Mouse (Mus musculus): ENCODE data around the gene Supt4a. TPM values are rescaled to one million over a fixed set of nuclear protein-coding genes. Genes with fewer than 3 reads are reported as not detected.

The Supt4a gene
- polyA plus RNA-seq, 1 experiment from 2014 or later: 111 TPM

DNA sequence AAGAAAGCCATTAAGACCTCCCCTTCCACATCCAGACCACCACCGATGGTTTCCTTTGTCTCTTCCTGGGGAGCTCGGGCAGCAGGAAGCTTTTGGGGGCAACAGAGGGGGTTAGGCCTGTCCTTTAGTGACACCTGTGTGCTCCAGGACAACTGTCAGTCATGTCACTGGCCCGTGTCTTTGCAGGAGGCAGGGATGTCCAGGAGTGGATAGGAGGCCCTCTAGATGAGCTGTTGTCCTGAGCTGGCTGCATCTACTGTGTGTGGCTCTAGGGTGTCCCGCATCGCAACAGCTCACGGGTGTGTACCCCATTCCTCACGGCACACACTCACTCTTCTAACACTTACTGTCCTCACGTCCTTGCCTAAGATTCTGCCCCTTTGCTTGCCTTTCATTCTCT, 15.9 kb downstream of the Supt4a start:
- Histone ChIP-seq H3K4me2 (ENCODE audit: low read depth, low read length) (no peak overlapping the region), H3K27ac (ENCODE audit: low read length) (no peak overlapping the region), H3K9me3 (ENCODE audit: control insufficient read depth, low read length) (no peaks in the 10 kb centered on the region), H3K36me3 (ENCODE audit: control insufficient read depth, insufficient read depth, low read length) (no peaks in the 10 kb centered on the region), H3K9ac (ENCODE audit: low read depth, low read length) (peak overlapping the region; percentile 5; the same call in 1 of the 2 replicates), H3K27me3 (replicated peaks; ENCODE audit: control insufficient read depth, insufficient read depth, low read length) (no peaks in the 10 kb centered on the region), H3K4me1 (ENCODE audit: control insufficient read depth, insufficient read depth, low read length) (0 out of 2 replicates have a peak, but pooled peaks cover 2% of the 10 kb centered on the region), H3K4me3 (ENCODE audit: low read length) (no peak overlapping the region)
- 85% methylated on average over 8 of the region's 8 CpGs for WGBS
- no peak for ATAC-seq

DNA sequence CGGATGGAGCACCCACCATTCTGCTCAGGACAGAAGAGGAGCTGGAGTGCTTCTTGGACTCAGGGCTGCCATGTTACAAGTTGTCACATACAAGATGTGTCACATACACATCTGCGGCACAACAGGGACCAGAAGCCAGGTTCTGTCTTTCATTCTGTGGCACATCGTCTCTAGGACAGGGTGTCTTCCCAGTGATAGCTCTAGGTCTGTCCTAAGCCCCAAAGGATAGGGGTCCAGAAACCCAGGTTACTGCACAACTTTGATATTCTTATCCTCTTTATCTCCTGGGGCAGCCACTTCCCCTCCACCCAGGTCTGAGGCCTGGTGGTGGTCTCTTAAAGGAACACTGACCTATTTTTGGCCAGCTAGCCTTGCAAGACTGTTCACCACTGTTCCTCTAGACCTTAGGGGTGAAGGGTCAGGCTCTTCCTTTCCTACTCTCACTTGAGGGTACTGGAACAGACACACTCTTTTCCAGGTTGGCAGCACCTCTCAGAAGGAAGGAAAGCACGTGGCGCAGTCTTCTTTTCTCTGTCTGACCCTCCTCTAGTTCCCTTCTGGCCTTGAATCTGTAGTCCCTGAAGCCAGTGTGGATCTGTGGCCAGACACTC, 16.6 kb downstream of the Supt4a start:
- ATAC-seq: no peak
- no peaks in the 10 kb centered on the region for H3K36me3 ChIP-seq (ENCODE audit: control insufficient read depth, insufficient read depth, low read length)
- H3K4me1 ChIP-seq (ENCODE audit: control insufficient read depth, insufficient read depth, low read length): 0 out of 2 replicates have a peak, but pooled peaks cover 2% of the 10 kb centered on the region
- no peak overlapping the region for H3K4me3 ChIP-seq (ENCODE audit: low read length)
- H3K4me2 ChIP-seq (ENCODE audit: low read depth, low read length): no peak overlapping the region
- WGBS: 85% methylated on average over 5 of the region's 5 CpGs
- 0 out of 2 replicates have a peak overlapping the region, but pooled peaks have one; percentile 5 for H3K9ac ChIP-seq (ENCODE audit: low read depth, low read length)
- no peaks in the 10 kb centered on the region for H3K27me3 ChIP-seq (replicated peaks; ENCODE audit: control insufficient read depth, insufficient read depth, low read length)
- H3K27ac ChIP-seq (ENCODE audit: low read length): no peak overlapping the region
- H3K9me3 ChIP-seq (ENCODE audit: control insufficient read depth, low read length): no peaks in the 10 kb centered on the region

- Histone ChIP-seq H3K9ac (ENCODE audit: low read depth, low read length) (no peak overlapping the region), H3K27me3 (replicated peaks; ENCODE audit: control insufficient read depth, insufficient read depth, low read length) (0 out of 2 replicates have a peak, but pooled peaks cover 3% of the 10 kb centered on the region), H3K4me1 (ENCODE audit: control insufficient read depth, insufficient read depth, low read length) (no peaks in the 10 kb centered on the region), H3K36me3 (ENCODE audit: control insufficient read depth, insufficient read depth, low read length) (no peaks in the 10 kb centered on the region), H3K4me3 (ENCODE audit: low read length) (no peak overlapping the region), H3K27ac (ENCODE audit: low read length) (no peak overlapping the region), H3K4me2 (ENCODE audit: low read depth, low read length) (no peak overlapping the region), H3K9me3 (ENCODE audit: control insufficient read depth, low read length) (no peaks in the 10 kb centered on the region)
- 83% methylated on average over 5 of the region's 5 CpGs for WGBS
- ATAC-seq: no peak
These were observed 17.3 kb downstream of the Supt4a start for GRCm38 (mm10) chr11:87754603-87755002.

GRCm38 (mm10) chr11:87755360-87756017, 18.1 kb downstream of the Supt4a start:
- H3K36me3 ChIP-seq (ENCODE audit: control insufficient read depth, insufficient read depth, low read length): no peaks in the 10 kb centered on the region
- H3K4me2 ChIP-seq (ENCODE audit: low read depth, low read length): no peak overlapping the region
- H3K4me1 ChIP-seq (ENCODE audit: control insufficient read depth, insufficient read depth, low read length): no peaks in the 10 kb centered on the region
- no peak overlapping the region; the same call in 1 of the 2 replicates for H3K4me3 ChIP-seq (ENCODE audit: low read length)
- H3K27me3 ChIP-seq (replicated peaks; ENCODE audit: control insufficient read depth, insufficient read depth, low read length): peaks cover 11% of the 10 kb centered on the region
- H3K9me3 ChIP-seq (ENCODE audit: control insufficient read depth, low read length): no peaks in the 10 kb centered on the region
- H3K9ac ChIP-seq (ENCODE audit: low read depth, low read length): no peak overlapping the region
- 75% methylated on average over 17 of the region's 17 CpGs for WGBS
- peak; percentile 45; the same call in 1 of the 2 replicates for ATAC-seq
- H3K27ac ChIP-seq (ENCODE audit: low read length): no peak overlapping the region

DNA sequence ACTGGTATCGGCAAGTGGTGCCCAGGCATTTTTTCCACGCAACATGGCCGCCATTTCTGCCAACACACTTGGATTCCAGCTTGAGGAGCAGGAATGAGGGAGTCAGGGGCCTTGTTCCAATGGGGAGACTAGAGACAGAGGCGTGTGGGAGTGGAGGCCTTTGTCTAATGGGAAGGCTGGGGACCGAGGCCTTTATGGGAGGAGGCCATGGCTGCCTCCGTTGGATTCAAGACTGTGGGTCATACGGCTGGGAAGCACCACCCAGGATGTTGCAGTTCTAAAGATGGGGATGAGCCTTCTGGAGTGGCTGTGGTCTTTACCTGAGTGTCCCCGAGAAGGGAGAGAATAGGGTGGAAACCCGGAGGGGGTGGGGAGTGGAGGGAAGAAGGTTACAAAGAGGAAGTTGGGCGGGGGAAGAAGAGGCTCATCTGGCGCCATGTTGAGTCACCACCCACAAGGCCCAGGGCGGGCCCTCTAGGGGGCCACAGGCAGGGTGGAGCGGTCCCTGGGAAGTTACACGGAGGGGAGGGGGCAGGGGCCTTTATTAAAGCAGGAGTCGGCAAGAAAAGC, 19.0 kb downstream of the Supt4a start:
- H3K4me3 ChIP-seq (ENCODE audit: low read length): peak overlapping the region; percentile 23
- WGBS: 85% methylated on average over 15 of the region's 15 CpGs
- no peaks in the 10 kb centered on the region for H3K36me3 ChIP-seq (ENCODE audit: control insufficient read depth, insufficient read depth, low read length)
- H3K4me1 ChIP-seq (ENCODE audit: control insufficient read depth, insufficient read depth, low read length): no peaks in the 10 kb centered on the region
- no peaks in the 10 kb centered on the region for H3K9me3 ChIP-seq (ENCODE audit: control insufficient read depth, low read length)
- H3K27ac ChIP-seq (ENCODE audit: low read length): peak overlapping the region; percentile 25; the same call in 1 of the 2 replicates
- H3K9ac ChIP-seq (ENCODE audit: low read depth, low read length): no peak overlapping the region
- no peak overlapping the region for H3K4me2 ChIP-seq (ENCODE audit: low read depth, low read length)
- ATAC-seq: no peak
- H3K27me3 ChIP-seq (replicated peaks; ENCODE audit: control insufficient read depth, insufficient read depth, low read length): peaks cover 19% of the 10 kb centered on the region

GRCm38 (mm10) chr11:87757001-87757954, 19.9 kb downstream of the Supt4a start:
- H3K4me1 ChIP-seq (ENCODE audit: control insufficient read depth, insufficient read depth, low read length): no peaks in the 10 kb centered on the region
- ATAC-seq: no peak
- H3K9ac ChIP-seq (ENCODE audit: low read depth, low read length): 0 out of 2 replicates have a peak overlapping the region, but pooled peaks have one; percentile 1
- H3K36me3 ChIP-seq (ENCODE audit: control insufficient read depth, insufficient read depth, low read length): no peaks in the 10 kb centered on the region
- no peak overlapping the region for H3K4me2 ChIP-seq (ENCODE audit: low read depth, low read length)
- H3K27ac ChIP-seq (ENCODE audit: low read length): no peak overlapping the region
- H3K4me3 ChIP-seq (ENCODE audit: low read length): peak overlapping the region; percentile 6; the same call in 1 of the 2 replicates
- H3K27me3 ChIP-seq (replicated peaks; ENCODE audit: control insufficient read depth, insufficient read depth, low read length): peaks cover 26% of the 10 kb centered on the region
- H3K9me3 ChIP-seq (ENCODE audit: control insufficient read depth, low read length): no peaks in the 10 kb centered on the region
- 86% methylated on average over 25 of the region's 25 CpGs for WGBS

DNA sequence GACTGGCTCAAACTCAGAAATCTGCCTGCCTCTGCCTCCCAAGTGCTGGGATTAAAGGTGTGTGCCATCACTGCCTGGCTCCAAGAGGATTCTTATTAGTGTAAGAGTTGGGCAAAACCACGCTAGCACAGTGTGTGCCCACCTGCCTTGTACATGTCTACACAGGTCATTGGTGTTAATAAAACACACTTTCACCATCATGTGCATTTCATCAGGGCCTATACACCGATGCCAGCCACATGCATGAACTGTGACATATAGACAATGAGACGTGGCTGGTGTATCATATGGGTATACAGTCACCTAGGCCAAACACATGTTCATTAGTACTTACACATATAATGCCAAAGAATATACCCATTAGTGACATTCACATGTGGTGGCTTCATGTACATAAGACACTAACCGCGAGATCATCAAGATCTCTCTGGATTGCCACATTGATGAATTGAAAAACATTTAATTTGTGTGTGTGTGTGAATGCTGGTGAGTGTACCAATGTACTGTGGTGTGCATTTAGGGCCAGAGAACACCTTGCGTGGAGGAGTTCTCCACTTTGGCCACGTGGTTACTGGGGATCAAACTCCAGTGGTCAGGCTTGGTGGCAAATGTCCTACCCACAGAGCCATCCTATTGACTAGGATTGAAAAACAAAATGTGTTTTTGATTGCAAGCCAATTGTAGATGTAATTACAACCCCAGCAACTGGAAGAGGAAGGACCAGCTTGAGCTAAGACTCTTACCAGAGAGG, 21.0 kb downstream of the Supt4a start:
- no peak overlapping the region for H3K4me3 ChIP-seq (ENCODE audit: low read length)
- no peak overlapping the region for H3K27ac ChIP-seq (ENCODE audit: low read length)
- no peak for ATAC-seq
- H3K4me1 ChIP-seq (ENCODE audit: control insufficient read depth, insufficient read depth, low read length): no peaks in the 10 kb centered on the region
- H3K9ac ChIP-seq (ENCODE audit: low read depth, low read length): no peak overlapping the region
- H3K36me3 ChIP-seq (ENCODE audit: control insufficient read depth, insufficient read depth, low read length): no peaks in the 10 kb centered on the region
- 78% methylated on average over 7 of the region's 7 CpGs for WGBS
- H3K27me3 ChIP-seq (replicated peaks; ENCODE audit: control insufficient read depth, insufficient read depth, low read length): peaks cover 37% of the 10 kb centered on the region
- no peaks in the 10 kb centered on the region for H3K9me3 ChIP-seq (ENCODE audit: control insufficient read depth, low read length)
- no peak overlapping the region for H3K4me2 ChIP-seq (ENCODE audit: low read depth, low read length)

DNA sequence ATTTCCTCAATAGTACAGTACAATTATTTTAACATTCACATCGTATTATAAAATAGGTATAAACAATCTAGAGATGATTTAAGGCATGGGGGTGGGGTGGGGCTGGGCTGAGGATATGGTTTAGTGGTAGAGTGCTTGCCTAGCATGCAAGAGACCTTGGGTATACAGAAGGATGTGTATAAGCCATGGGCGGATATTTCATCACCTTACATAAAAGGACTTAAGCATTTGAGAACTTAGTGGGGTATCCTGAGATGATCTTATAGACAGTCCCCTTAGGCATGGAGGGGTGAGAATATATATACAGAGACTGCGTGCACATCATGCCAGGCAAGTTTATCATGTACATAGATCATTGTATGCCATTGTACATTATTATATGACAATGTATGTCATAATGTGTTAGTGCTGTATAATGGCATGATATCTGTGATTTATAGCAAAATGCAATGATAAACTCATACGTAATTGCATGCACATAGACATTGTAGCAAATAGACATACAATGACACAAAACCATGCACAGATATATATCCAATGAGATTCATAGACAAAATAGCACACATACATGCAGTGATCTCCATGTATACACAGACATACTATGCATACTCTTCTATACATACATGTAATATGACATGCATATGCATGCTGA, 21.7 kb downstream of the Supt4a start:
- H3K4me1 ChIP-seq (ENCODE audit: control insufficient read depth, insufficient read depth, low read length): peaks cover 6% of the 10 kb centered on the region; the same call in 1 of the 2 replicates
- no peaks in the 10 kb centered on the region for H3K36me3 ChIP-seq (ENCODE audit: control insufficient read depth, insufficient read depth, low read length)
- no peak overlapping the region for H3K27ac ChIP-seq (ENCODE audit: low read length)
- no peak for ATAC-seq
- no peak overlapping the region for H3K4me3 ChIP-seq (ENCODE audit: low read length)
- WGBS: 77% methylated on average over 4 of the region's 4 CpGs
- H3K9me3 ChIP-seq (ENCODE audit: control insufficient read depth, low read length): no peaks in the 10 kb centered on the region
- H3K4me2 ChIP-seq (ENCODE audit: low read depth, low read length): no peak overlapping the region
- H3K9ac ChIP-seq (ENCODE audit: low read depth, low read length): no peak overlapping the region
- H3K27me3 ChIP-seq (replicated peaks; ENCODE audit: control insufficient read depth, insufficient read depth, low read length): peaks cover 45% of the 10 kb centered on the region
